Mouse (Mus musculus) T-helper 1 cell (primary cell): ENCODE measurements around the gene Sox6.

Experiments
- in situ Hi-C: fragments of 300-600 bp; cut with MboI, MseI; formaldehyde crosslinking; loops from one replicate; pipeline ENCODE4 v1.15.1; 2025; ENCODE audit warnings: high pct_unique_total_duplicates

Gene Sox6

DNA sequence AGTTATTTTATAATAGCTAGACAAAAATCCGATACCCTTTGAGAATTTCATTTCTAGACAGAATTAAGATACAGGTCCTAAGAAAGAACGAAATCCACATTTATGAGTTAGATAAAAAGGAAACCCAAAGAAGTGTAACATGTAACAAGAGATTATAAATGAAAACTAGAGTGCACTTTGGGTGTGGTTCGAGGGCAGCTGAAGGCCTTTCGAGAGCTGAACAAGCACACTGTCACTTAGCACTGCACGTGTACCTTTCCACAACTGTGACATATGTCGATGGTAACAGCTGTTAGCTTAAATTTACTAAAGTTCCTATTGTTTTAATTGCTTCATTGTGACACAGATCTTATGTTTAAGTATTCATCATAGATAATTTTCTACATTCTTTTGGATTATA, 142.8 kb downstream of the Sox6 start:
- in situ Hi-C loops: no loop called here

DNA sequence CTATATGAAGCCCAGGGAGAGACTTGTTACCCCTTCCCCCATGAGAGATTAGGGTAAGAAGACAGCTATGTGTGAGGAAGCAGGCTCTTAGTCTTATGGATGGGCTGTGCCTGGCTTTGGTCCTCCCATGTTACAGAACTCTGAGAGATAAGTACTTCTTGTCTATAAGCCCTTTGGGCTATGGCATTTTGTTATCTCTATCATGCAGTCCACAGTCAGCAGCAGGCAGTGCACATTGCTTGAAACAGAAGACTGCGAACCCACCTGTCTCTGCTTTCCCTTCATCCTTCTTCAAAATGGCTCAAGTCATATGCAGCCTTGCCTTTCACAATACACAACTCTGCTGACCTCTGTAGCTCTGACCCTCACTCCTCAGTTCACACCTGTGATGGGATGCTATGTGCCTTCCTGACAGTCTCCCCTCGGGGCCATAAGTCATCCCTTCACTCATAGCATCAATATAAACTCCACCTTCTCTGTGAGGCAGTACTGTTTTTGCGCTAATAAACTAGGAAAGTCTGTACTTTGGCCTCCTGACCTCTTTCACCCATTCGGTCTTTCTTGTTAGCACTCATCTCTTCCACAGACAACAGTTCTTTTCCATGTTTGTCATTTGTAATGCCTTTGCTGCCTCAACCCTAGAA, 143.4 kb downstream of the Sox6 start:
- in situ Hi-C loops: no loop called here

DNA sequence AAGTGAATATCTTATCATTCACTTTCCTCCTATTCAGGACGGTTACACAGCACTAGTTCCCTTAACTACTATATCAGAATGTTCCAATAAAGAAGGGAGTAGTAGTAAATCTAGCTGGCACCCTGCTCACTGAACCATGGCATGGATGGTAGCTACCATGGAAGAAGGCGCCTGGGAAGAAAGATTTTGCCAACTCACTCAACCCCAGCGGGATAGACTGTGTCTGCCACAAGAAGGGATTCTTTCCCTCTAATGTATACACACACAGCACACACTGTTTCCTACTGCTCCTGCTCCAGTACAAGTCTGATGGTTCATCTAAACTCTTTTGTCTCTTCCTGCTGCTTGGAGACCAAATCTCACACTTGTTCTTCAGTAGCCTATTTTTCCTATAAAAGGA, 147.1 kb downstream of the Sox6 start:
- in situ Hi-C loops: no loop called here

DNA sequence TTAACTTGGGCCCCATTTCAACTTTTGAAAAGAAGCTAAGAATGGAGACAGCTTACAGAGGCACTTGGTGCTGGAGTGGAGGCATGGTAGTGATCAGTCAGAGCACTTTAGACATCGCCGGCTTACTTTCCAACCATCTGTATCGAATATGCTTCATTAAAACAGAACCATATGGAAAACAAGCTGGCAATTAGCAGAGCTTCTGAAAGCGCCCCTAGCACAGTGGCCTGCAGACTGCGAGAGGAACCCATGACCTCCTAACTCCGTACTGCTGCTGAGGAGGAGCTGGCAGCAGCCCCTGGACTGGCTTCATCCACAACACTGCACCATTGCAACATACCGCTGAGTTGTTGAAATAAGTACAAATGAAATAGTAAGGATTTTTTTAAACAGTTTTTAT, 148.7 kb downstream of the Sox6 start:
- in situ Hi-C loops: no loop called here

DNA sequence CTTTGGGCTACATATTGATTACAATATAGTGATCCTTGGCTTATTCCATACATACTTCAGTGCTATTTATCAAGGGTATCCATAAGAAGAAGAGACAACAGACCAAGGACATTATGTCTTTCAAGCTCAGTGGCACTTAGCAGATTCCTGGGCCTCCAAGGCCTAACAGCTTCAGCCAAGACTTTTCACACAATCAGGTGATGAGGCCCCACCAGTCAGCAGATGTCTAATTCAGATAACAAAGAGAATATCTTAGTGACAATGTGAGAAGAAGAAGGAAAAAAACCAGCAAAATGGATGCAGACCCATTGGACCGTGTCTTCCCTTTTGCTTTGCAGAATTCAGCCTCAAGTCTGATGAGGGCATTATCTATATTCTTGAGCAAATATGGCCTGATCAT, 150.0 kb downstream of the Sox6 start:
- in situ Hi-C loops: no loop called here

DNA sequence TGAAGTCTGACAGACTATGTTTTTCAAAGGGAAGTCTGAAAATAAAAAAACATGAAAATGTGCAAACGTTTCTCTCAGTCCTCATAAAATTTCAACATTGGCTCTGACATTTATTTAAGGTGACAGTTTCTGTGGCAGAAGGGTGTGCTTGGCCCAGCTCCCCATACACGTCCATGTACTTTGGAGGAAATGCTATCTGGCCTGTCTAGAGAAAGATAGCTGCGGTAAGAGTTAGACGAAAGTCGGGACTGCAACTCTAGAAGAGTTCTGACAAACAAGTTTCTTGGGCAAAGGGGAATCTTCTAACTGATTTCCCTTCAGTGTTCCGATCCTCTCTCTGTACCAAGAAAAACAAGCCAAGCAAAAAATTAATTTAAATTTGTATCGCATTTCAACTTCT, 150.5 kb downstream of the Sox6 start:
- in situ Hi-C loops: no loop called here

DNA sequence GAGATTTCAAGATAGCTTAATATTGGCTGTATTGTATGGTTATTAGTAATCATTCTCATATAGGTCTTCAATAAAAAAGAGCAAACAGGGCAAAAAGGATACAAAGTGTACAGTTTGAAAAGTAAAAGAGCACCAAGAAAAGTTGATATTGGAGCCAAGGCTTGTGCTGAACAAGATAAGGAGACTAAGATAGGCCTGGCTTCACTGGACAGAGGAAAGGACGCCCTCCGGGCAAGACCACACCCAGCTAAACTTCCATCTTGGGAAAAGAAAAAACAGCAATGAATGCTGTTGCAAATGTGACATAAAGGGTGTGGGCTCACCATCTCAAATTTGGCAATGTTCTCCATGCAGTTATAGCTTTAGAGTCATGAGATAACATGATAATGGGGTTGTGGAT, 165.7 kb downstream of the Sox6 start:
- in situ Hi-C loops: no loop called here

DNA sequence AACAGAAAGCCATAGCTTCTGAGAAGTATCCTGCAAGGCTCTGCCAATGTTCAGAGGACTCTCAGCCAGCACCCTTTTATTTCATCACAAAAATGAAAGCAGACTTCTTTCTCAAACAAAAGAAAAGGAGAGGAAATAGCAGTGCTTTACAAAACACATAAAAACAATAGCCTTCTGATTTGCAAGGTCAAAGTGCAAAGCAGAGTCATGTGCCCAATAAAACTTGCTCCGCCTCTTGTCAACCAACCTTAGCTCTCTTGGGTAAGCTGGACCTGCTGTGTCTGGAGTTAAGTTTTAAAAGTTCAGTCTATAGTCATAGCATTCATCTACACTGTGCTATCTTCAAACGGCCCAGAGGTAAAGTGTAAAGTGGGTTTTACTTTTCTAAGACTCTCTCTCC, 170.1 kb downstream of the Sox6 start:
- in situ Hi-C loops: no loop called here

DNA sequence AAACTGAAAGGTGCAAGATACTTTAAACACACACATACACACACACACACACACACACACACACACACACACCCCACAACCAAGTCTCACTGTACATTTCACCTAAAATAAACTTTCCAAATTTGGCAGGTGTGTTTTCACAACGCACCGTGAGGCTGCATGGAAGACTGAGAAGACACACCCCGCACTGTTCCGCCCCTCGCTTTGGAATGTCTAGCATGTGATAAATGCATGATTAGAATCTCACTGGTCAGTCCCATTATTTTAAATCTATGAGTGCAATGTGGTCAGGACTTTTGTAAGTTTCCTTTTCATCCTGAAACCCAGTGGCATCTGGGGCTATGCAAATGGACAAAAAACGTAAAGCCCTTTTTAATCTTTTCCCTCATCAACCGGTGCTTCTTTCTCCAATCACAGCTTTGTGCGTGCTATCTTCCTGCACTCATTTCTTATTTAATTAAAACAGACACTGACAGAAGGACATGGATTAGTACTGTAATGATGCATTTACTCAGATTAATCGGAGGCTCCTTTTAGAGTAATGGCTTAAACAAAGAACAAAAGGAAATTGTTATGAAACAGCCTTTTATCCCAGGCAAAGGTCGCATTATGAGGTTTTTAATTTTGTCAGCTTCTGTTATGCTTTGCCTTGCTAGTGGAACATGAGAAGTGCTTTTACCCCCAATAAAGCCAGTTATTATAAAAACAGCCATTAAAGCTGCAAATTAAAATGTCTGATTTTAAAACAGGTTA, 170.9 kb downstream of the Sox6 start:
- in situ Hi-C loops: no loop called here

DNA sequence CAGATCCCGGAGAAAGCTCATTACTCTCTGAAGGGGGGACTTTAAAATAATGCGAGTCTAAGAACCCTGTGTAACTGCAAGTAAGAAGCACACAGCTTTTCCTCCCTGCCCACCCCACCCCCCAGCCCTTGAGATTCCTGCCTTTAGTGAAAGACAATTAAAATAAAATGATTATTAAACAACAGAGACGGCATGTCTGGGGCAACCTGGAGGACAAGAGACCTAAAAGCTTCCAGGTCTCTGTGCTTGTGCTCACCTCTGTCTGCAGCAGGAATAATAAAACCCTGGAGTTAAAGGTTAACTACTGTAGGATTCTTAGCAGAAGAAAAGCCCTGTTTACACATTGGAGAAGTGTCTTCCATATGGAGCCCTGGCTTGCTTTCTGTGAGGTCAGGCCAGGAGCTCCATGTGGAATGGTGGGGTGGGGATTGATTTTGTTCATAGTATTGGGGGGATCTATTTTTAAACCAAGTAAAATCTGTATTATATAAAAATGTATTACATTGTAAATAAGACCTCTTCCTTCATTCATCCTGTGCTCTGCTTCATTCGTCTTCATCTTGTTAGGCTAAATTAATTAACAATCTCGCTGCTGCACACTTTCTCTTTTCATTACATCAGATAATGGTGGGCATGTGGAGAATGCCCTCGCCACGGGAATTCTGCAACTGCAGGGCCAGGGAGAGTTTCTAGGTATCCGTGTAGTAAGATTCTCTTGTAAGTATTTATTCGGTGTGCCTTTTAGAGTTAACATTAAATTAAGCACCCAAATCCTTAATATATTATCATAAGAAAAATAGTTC, 171.7 kb downstream of the Sox6 start:
- in situ Hi-C loops: no loop called here

DNA sequence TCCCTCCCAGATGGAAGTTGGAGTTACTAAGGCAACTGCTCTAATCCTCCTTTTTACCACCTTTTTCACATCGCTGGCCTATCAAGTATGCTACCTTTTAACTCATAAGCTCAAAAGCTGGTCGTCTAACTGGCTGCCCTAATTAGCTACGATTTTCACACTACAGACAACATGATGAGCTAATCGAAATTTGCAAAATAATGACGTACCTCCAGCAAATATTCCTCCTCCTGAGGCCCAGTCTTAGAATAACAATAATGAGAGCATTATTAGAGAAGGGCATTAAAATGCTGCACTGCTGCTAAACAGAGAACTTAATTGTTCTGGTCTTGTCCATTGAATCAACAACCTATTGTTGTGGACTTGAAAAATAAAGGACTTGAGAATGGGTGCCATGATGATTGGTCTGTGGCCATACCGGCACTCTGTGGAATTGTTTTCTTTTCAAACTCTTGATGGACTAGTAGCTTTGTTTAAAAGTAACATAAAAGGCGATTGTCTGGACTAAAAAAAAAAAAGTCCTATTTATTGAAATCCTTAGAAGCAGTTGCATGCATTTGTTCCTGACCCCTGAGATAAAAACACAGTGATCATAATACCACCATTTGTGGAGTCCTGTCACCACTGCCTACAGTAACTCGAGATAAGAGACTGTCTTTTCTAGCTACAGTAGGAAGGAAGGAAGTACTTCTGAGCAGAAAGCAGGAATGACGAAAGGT, 172.5 kb downstream of the Sox6 start:
- in situ Hi-C loops: no loop called here

DNA sequence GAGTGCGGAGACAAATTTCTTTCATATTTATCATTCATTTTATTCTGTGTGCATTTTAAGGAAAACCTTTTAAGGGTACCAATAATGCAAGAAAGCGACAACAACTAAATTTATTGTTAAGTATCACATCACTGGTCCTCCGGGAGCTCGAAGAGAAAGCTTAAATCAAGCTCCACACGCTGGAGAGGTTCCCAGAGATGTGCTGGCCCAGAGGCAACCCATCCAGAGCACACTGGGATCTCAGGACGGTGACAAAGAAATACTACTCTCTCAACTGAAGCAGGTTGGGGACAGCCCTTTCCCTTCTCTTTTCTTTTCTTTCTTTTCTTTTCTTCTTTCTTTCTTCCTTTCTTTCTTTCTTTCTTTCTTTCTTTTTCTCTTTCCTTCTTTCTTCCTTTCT, 173.4 kb downstream of the Sox6 start:
- in situ Hi-C loops: no loop called here

DNA sequence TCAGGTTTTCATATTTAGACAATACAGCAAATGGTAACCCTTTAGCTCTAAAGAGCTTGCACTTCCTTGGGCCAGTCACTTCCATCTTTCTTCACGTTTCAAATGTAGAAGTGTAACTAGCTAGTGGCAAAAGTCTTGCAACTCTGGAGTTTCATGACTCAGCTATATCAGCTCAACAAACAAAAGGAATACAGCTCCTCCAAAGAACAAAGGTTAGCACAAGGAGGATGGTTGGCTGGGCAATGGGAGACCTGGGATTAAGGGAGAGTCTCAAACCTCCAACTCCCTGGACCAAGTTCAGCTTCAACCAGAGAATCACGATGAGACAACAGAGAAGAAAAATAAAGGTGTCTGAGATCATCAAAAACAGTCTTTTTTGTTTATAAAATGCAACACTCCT, 174.2 kb downstream of the Sox6 start:
- in situ Hi-C loops: no loop called here

DNA sequence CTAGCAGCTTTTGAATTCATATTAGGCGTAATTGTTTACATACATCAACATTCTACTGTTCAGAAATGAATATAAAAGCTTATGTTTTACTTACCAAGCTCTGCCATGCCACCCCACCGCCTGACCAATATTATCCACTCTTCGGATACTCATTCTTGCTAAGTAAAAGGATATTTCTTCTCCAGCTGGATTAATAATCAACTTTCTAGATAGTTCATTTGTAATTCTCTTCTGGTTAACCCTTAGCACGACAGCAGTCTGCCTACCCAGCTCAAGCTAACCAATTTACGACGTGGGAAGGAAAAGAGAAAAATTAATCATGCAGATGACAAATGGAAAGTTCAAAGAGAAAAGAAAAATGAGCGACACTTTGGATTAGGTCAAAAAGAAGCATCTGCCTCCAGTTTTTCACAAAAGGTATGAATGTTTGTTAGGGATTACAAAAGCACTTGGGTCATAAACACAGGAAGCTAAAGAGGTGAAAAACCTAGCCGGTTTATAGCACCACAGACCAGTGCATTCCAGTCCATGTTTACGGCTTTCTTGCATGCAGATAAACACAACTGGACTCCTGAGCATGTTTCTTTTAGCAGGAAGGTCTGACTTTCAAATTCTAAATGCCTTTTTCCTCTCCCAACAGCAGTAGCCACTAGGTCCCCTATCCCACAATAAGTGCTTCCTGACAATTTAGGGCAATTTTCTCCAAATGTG, 178.8 kb downstream of the Sox6 start:
- in situ Hi-C loops: no loop called here

DNA sequence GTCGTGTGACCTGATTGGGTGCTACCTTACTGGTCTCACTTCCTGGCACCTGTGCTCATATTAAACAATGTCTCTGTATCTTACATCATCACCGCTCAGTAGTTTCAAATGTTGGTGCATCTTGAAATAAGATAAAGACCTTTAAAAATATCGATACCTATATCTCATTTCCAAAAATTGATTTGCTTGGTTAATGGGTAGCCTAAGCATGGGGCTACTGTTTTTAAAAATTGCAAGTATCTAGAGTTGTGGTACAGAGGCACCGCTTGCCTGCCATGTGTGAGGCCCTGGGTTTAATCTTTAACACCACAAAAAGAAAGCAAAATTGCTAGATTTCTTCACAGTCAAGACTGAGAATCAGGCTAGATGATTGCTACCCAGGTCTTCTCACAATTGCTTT, 187.5 kb downstream of the Sox6 start:
- in situ Hi-C loops: no loop called here

DNA sequence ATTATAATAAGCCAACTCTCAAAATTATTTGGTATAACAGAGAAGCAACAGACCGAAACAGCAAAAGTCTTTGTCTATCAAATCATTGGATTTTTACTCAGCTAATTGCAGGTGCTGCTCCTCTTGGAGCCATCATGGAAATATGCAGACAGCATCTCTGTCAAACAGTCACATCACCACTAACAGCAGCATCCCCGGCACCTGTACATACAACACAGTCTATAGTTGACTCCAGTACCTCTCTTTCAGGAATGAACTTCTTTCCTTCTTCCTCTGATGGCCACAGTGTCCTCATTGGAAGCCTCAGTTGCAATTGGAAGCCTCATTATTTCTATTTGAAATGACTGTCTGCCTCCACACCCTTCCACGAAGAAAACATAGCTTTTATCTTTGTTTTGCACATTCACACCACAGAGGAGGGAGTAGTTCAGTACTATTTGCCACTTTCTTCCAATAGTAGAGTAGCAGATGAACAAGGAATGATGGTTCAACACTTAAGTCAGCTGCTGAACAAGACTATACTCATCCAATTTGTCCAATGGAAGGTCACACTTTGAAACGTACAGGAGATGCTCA, 192.7 kb downstream of the Sox6 start:
- in situ Hi-C loops: loop anchor here (10.0 kb wide), 1 partner anchor 1889 kb away; no protein-coding TSS in a partner anchor

DNA sequence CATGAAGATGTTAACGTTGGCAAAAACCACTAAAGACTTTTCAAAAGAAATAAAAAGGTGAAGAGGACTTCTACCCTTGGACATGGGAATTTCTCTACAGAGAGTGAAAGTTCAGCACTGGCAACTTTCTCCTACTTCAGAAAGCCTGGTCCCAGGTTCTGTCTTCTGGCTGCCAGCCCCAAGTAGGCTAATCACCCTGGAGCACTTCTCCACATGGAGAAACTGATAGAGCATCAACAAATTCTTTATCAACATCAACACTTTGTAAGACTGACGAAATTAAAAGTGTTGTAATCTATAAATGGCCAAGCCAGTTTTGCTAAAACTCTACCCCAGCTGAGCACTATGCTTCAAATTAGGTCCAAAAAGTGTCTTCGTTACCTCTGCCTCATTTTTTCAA, 193.7 kb downstream of the Sox6 start:
- in situ Hi-C loops: loop anchor here (10.0 kb wide), 1 partner anchor 1890 kb away; no protein-coding TSS in a partner anchor

DNA sequence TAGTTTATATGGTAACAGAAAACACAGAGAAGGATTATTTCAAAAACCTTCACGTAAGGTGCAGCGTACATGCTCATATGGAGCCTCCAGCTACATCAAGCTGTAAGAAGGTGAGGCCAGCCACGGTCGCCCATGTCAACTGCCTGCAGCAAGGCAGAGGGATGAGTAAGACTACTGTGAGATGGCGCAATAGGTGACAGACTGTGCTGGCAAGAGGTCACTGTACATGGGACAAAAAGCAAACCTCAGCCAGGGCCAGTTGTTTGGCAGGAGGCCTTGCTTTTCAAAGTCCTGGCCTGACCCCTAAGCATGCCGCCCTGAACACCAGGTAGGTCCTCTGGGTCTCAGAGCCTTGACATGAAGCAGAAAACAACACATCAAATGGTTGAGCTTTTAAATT, 194.2 kb downstream of the Sox6 start:
- in situ Hi-C loops: loop anchor here (10.0 kb wide), 1 partner anchor 1890 kb away; no protein-coding TSS in a partner anchor

DNA sequence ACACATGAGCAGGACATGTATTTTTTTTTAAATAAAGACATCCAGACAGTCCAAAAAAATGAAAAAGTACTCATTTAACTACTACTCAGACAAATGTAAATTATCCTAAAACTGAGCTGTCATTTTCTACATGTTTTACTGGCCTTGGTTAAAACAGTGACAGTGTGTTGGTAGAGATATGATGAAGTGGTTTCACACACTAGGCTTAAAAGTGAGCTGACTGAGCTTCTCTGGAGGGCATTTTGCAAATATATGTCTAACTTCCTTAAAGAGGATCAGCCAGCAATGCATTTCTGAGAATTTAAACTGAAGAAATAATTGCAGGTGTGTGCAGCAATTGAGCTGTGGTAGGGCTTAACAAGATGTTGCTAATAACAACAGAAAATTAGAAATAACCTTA, 196.3 kb downstream of the Sox6 start:
- in situ Hi-C loops: loop anchor here (10.0 kb wide), 1 partner anchor 1893 kb away; no protein-coding TSS in a partner anchor

DNA sequence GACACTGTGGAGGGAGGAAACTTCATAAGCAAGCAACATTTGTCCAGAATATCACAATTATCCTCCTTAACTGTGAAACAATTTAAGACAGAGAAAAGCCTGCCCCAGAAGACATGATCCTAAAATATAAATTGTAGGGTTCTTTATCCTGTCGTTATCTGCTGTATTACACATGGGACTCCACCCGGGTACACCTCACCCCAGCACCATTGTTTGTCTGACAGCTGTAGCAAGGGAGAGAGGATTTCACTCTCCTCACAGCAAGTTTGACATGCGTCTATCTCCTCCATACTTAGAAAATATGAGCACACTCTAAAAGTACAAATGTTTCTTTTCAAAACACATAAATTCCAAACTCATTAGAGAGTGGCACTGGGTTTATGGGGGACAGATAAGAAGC, 198.0 kb downstream of the Sox6 start:
- in situ Hi-C loops: loop anchor here (10.0 kb wide), 1 partner anchor 1894 kb away; no protein-coding TSS in a partner anchor

DNA sequence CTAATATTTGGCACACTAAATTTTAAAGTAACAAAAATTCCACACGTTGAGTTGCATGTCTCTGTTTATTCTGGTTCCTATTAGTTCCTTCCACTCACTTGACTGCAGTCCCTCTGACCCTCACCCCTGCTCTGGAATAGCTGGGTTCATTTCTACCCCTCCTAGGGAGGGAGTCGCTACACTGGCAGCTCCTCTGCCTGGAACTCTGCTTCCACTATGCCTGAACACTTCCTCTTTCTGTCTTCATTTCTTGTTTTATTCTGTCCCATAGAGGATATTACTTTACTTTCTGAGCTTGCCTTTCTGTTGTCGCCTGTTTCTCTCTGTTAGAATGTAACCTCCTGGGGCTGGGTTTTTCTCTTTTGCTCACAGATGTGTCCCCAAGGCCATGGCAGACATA, 203.6 kb downstream of the Sox6 start:
- in situ Hi-C loops: no loop called here
